Mouse (Mus musculus): Measurements from ENCODE around the gene Siva1. TPM values are rescaled to one million over a fixed set of nuclear protein-coding genes. Genes with fewer than 3 reads are reported as not detected.
A peak's percentile ranks its signal among the peaks of the same experiment; 100 is the strongest.

Gene Siva1
- polyA plus RNA-seq, 1 experiment, result 164 TPM

DNA sequence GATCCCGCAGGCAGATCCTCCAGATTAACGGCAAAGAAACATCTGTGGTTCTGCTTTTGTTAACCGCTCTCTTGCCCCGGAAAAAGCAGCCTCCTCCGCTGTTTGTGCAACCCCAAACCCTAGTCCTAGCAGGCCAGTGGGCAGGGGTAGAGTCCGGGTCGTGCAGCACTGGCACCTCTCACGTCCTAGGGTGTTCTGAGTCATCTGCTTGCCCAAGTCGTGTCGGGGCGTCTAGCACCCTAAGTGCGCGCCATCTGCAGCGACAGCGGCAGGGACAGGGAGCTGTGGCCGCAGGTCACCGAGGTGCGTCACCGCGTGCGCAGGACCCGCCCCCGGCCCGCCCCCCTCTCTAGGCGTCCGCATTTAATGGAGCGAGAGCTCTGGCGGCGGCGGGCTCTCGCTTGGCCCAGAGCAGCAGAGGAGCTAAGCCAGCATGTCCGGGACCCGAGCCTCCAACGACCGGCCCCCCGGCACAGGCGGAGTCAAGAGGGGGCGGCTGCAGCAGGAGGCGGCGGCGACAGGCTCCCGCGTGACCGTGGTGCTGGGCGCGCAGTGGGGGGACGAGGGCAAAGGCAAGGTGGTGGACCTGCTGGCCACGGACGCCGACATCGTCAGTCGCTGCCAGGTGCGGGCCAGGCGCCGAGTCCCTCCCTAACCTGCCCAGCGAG is 24.7 kb upstream of the Siva1 start, which contains the start of gene Adssl1:
Adssl1 (plus strand) TSS at position 360 of the 668 bp plus-strand sequence.
- Histone ChIP-seq H3K36me3 (ENCODE audit: control insufficient read depth, insufficient read depth) (peaks cover 10% of the 10 kb centered on the region), H3K4me3 (ENCODE audit: insufficient read depth, poor library complexity, severe bottlenecking) (peak within 1 kb of the TSS; percentile 30), H3ac (ENCODE audit: control insufficient read depth, insufficient read length, low read depth) (peak within 1 kb of the TSS; percentile 78), H3K79me2 (ENCODE audit: control insufficient read depth, insufficient read depth) (no peaks in the 10 kb centered on the region), H3K79me3 (ENCODE audit: low read depth) (no peaks in the 10 kb centered on the region), H3K27me3 (ENCODE audit: control insufficient read depth, insufficient read depth, insufficient read length) (no peaks in the 10 kb centered on the region)
- TF ChIP-seq MAX (IDR thresholded peaks at IDR 0.05) (peak; percentile 50), FOSL1 (IDR thresholded peaks at IDR 0.05; ENCODE audit: insufficient read depth, low read length, poor library complexity, severe bottlenecking) (no peak)

DNA sequence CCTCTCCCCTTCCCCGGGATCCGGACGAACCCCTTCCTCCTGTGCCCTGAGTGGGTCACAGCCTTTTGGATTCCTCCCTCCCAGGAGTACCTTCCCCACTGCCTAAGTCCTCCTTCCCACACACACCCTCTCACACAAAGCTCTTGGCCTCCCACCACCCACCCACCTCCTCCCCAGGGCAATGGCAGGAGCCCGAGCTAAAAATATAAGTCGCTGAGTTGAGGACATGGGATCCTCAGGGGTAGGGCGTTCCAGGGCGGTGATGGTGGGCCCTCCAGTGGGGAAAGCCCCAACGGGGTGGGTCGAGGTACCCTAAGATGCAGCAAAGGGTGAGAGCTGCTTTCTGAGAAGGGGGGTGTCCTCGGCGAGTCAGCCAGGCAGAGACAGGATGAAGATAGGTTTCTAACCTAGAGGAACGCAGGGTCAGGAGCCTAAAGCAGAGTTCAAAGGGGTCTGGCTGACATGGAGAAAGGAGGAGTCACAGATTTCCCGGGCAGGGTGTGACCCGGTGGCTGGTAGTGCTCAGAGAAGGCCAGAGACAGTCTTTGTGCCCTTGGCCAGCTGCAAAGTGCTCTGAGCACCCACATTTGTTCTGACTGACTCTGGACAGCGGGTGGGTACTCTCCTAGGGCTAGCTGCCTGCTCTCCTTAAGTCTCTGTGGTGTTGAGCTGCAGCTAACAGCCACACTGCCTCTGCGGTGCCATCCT is 24.0 kb upstream of the Siva1 start:
- Histone ChIP-seq H3K79me2 (ENCODE audit: control insufficient read depth, insufficient read depth) (no peaks in the 10 kb centered on the region), H3K27me3 (ENCODE audit: control insufficient read depth, insufficient read depth, insufficient read length) (no peaks in the 10 kb centered on the region), H3K79me3 (ENCODE audit: low read depth) (no peaks in the 10 kb centered on the region), H3ac (ENCODE audit: control insufficient read depth, insufficient read length, low read depth) (peak overlapping the region; percentile 78), H3K4me3 (ENCODE audit: insufficient read depth, poor library complexity, severe bottlenecking) (peak overlapping the region; percentile 30), H3K36me3 (ENCODE audit: control insufficient read depth, insufficient read depth) (peaks cover 3% of the 10 kb centered on the region)
- TF ChIP-seq FOSL1 (IDR thresholded peaks at IDR 0.05; ENCODE audit: insufficient read depth, low read length, poor library complexity, severe bottlenecking) (no peak), CEBPB (IDR thresholded peaks at IDR 0.05; ENCODE audit: low read depth) (no peak)

DNA sequence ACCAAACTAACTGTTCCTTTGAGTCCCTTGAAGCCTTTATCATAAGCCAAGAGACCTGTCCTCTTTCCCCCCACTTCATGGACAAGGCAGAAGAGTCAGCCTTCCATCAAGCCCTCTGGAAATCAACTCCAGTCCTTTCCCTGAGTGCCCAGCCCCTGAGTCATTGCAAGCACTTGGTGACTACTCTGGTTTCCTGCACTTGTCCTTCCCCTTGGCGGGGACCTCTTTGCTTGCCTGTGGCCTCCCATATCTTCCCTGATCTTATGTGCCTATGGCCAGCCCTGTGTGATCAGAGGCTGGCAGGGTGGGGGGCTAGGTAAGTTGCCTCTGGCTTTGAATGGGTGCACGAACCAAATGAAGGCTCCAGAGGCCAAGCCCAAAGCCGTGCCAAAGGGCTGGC is 22.6 kb upstream of the Siva1 start:
- H3ac ChIP-seq (ENCODE audit: control insufficient read depth, insufficient read length, low read depth), result no peak overlapping the region
- no peaks in the 10 kb centered on the region for H3K79me3 ChIP-seq (ENCODE audit: low read depth)
- no peak overlapping the region for H3K4me3 ChIP-seq (ENCODE audit: insufficient read depth, poor library complexity, severe bottlenecking)
- H3K27me3 ChIP-seq (ENCODE audit: control insufficient read depth, insufficient read depth, insufficient read length), result no peaks in the 10 kb centered on the region
- H3K36me3 ChIP-seq (ENCODE audit: control insufficient read depth, insufficient read depth), result no peaks in the 10 kb centered on the region
- no peak for TF ChIP-seq CEBPB (IDR thresholded peaks at IDR 0.05; ENCODE audit: low read depth)
- no peak for TF ChIP-seq MYOG (IDR thresholded peaks at IDR 0.05; ENCODE audit: control insufficient read depth, extremely low read depth, insufficient read length)
- no peak for TF ChIP-seq USF1 (IDR thresholded peaks at IDR 0.05; ENCODE audit: low read depth)
- no peak for TF ChIP-seq MYOD1 (IDR thresholded peaks at IDR 0.05; ENCODE audit: control insufficient read depth, insufficient read length, low read depth)
- TF ChIP-seq CTCF (IDR thresholded peaks at IDR 0.05; ENCODE audit: control insufficient read depth, insufficient read depth, insufficient read length), result no peak
- no peak for TF ChIP-seq MAX (IDR thresholded peaks at IDR 0.05)
- no peak for TF ChIP-seq FOSL1 (IDR thresholded peaks at IDR 0.05; ENCODE audit: insufficient read depth, low read length, poor library complexity, severe bottlenecking)
- no peaks in the 10 kb centered on the region for H3K79me2 ChIP-seq (ENCODE audit: control insufficient read depth, insufficient read depth)

DNA sequence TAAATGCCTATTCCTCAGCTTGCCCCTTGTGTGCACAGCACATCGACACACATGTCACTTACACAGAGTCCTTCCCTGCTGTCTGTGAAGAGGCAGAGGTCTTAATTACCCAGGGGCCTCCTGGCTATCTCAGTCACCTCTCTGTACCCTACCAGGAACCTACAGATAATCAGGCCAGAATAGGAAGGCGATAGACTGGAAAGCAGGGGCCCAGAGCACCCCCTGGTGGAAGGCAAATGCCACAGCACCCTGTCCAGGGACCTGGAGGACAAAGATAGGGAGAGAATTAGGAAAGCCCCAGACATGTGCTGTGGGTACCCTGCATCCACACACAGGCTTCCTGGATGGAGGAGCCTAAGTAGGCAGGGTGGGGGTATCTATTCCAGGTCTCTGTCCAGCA is 20.7 kb upstream of the Siva1 start:
- H3K27me3 ChIP-seq (ENCODE audit: control insufficient read depth, insufficient read depth, insufficient read length), result no peaks in the 10 kb centered on the region
- no peak overlapping the region for H3ac ChIP-seq (ENCODE audit: control insufficient read depth, insufficient read length, low read depth)
- H3K36me3 ChIP-seq (ENCODE audit: control insufficient read depth, insufficient read depth), result no peaks in the 10 kb centered on the region
- TF ChIP-seq CTCF (IDR thresholded peaks at IDR 0.05; ENCODE audit: control insufficient read depth, insufficient read depth, insufficient read length) (peak; percentile 36), CEBPB (IDR thresholded peaks at IDR 0.05; ENCODE audit: low read depth) (no peak)
- no peaks in the 10 kb centered on the region for H3K79me3 ChIP-seq (ENCODE audit: low read depth)
- H3K79me2 ChIP-seq (ENCODE audit: control insufficient read depth, insufficient read depth), result no peaks in the 10 kb centered on the region
- H3K4me3 ChIP-seq (ENCODE audit: insufficient read depth, poor library complexity, severe bottlenecking), result no peak overlapping the region

DNA sequence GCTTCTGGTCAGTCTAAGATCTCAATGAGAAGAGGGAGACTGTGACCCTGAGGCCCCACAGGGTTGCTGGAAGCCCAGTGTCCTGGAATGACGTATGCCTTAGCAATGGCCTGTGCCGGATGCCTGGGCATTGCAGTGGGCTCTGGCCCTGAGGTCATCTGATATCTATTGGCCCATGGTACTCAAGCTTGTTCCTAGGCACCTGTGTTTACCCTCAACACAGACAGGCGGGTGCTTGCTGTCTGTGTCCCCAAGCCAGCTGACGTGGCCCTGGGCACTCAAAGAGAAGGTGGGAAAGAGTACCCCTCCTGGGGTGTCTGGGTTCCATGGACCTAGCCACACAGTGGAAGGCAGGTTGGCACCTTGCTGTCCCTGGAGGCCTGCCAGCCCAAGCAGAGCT is 18.8 kb upstream of the Siva1 start:
- no peaks in the 10 kb centered on the region for H3K79me2 ChIP-seq (ENCODE audit: control insufficient read depth, insufficient read depth)
- H3K79me3 ChIP-seq (ENCODE audit: low read depth), result no peaks in the 10 kb centered on the region
- H3K36me3 ChIP-seq (ENCODE audit: control insufficient read depth, insufficient read depth), result no peaks in the 10 kb centered on the region
- H3K4me3 ChIP-seq (ENCODE audit: insufficient read depth, poor library complexity, severe bottlenecking), result no peak overlapping the region
- H3K27me3 ChIP-seq (ENCODE audit: control insufficient read depth, insufficient read depth, insufficient read length), result no peaks in the 10 kb centered on the region
- H3ac ChIP-seq (ENCODE audit: control insufficient read depth, insufficient read length, low read depth), result no peak overlapping the region
- TF ChIP-seq USF1 (IDR thresholded peaks at IDR 0.05; ENCODE audit: low read depth), result no peak
- no peak for TF ChIP-seq MYOG (IDR thresholded peaks at IDR 0.05; ENCODE audit: control insufficient read depth, extremely low read depth, insufficient read length)
- TF ChIP-seq CEBPB (IDR thresholded peaks at IDR 0.05; ENCODE audit: low read depth), result no peak
- no peak for TF ChIP-seq CTCF (IDR thresholded peaks at IDR 0.05; ENCODE audit: control insufficient read depth, insufficient read depth, insufficient read length)
- no peak for TF ChIP-seq MAX (IDR thresholded peaks at IDR 0.05)
- TF ChIP-seq MYOD1 (IDR thresholded peaks at IDR 0.05; ENCODE audit: control insufficient read depth, insufficient read length, low read depth), result no peak
- TF ChIP-seq FOSL1 (IDR thresholded peaks at IDR 0.05; ENCODE audit: insufficient read depth, low read length, poor library complexity, severe bottlenecking), result no peak

DNA sequence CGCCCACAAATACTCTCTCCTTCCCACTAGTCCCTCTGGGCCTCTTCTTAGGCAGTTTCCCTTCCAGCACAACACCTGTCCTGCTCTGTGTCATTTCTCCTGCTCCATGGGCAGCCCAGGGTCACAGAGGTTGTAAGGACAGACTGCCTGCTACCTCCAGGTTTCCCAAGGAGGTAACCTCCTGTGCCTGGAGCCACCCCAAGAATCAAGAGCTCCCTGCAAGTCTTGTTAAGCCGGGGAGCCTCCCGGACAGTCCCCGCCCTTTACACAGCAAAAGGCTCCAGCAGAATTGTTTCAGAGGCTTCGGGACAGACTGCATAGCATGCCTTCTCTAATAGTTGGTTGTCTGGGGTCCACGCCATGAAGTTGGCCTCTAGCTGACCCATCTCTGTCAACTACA is 18.0 kb upstream of the Siva1 start:
- TF ChIP-seq MYOG (IDR thresholded peaks at IDR 0.05; ENCODE audit: control insufficient read depth, extremely low read depth, insufficient read length), result no peak
- no peaks in the 10 kb centered on the region for H3K27me3 ChIP-seq (ENCODE audit: control insufficient read depth, insufficient read depth, insufficient read length)

More for the DNA sequence above, 18.0 kb upstream of the Siva1 start:
- H3K36me3 ChIP-seq (ENCODE audit: control insufficient read depth, insufficient read depth), result no peaks in the 10 kb centered on the region
- no peak overlapping the region for H3ac ChIP-seq (ENCODE audit: control insufficient read depth, insufficient read length, low read depth)
- H3K79me3 ChIP-seq (ENCODE audit: low read depth), result no peaks in the 10 kb centered on the region
- no peaks in the 10 kb centered on the region for H3K79me2 ChIP-seq (ENCODE audit: control insufficient read depth, insufficient read depth)
- H3K4me3 ChIP-seq (ENCODE audit: insufficient read depth, poor library complexity, severe bottlenecking), result no peak overlapping the region
